Mouse (Mus musculus): ENCODE results near the gene Slc25a44.
"Not testable (repeated sequence)": the region's sequence is repeated elsewhere in the genome, so short reads cannot be mapped to it uniquely, and the experiment has no call there.

Slc25a44 gene

DNA sequence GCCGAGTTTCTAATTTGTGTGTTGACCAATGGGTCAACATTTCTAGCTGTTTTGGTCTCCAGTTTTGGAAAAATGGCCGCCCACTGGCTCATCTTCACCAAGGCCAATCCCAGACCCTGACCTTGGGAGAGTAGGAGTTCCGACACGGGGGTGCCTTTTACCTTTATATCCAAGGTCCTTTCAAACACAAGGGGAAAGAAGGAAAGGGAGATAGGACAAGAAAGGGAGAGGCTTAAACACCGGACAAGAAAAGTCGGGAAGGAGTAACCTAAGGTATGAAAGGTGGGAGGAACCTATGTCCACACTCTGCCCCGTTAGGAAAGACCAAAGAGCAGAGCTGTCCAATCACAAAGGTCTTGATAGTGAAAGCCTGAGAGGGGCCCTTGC lies 14.3 kb downstream of the Slc25a44 start:
- no peak for DNase-seq

GRCm38 (mm10) chr3:88409741-88410644 lies 14.9 kb downstream of the Slc25a44 start, which contains the start of gene Pmf1:
Gene Pmf1, minus strand, starts transcription at chr3:88410331.
- peak; percentile 92 for DNase-seq

DNA sequence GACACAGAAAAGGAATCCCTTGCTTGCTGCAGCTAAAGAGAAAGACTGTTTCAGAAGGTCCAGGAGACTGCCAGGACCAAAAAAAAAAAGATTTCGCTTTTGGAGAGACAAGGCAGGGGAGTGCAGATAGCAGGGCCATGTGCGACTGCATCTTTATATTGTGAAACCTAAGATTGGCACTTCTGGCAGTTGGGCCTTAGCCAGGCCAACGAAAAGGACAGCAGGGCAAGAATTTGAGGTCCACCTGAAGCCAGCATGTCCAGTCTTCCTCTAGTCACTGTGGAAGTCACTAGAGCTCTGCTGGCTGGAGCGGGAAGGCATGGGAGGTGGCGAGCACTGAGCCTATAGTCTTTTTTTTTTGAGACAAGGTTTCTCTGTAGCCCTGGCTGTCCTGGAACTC lies 16.0 kb downstream of the Slc25a44 start:
- no peak for DNase-seq

- no peak for DNase-seq
Measured at GRCm38 (mm10) chr3:88407529-88407928, 17.4 kb downstream of the Slc25a44 start.

DNA sequence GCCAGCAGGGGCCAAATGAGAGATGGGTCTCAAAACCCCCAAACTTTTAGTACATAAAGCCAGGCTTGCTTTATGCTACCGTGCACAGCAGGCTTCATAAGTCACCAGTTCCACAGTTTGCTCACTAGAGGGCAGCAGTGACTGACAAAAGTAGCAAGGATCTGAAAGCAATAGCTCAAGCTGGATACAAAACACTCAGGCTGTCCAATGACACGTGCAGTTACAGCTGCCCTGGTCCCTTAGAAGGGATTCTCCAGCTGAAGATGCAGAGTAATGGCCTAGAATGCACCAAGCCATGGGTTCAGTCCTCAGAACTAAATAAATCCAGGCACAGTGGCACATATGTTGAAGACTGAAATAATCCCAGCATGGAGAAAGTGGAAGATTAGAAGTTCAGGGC lies 17.8 kb downstream of the Slc25a44 start:
- peak; percentile 74 for DNase-seq

GRCm38 (mm10) chr3:88403522-88404230 lies 21.3 kb downstream of the Slc25a44 start:
- no peak for DNase-seq

DNA sequence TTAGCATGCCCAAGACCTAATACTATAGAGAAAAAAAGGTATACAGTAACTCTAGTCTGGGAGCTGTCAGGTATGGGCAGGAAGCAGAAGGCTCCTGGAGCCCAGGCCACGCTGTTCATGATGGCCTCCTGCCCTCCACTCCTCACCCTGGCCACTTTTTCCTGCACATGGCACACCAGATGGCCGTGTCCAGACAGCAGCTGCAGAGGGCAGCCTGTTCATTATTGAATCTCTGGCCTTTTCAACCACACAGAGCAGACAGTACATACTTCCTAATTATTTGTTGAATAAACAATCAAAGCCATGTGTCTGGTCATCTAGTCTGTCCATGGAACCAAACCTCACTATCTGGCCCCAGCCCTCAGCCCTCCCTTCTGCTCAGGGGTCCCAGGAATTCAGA lies 26.3 kb downstream of the Slc25a44 start:
- no peak for DNase-seq

GRCm38 (mm10) chr3:88395742-88396141 lies 29.2 kb downstream of the Slc25a44 start:
- no peak for DNase-seq

GRCm38 (mm10) chr3:88395288-88395687 lies 29.7 kb downstream of the Slc25a44 start:
- no peak for DNase-seq

DNA sequence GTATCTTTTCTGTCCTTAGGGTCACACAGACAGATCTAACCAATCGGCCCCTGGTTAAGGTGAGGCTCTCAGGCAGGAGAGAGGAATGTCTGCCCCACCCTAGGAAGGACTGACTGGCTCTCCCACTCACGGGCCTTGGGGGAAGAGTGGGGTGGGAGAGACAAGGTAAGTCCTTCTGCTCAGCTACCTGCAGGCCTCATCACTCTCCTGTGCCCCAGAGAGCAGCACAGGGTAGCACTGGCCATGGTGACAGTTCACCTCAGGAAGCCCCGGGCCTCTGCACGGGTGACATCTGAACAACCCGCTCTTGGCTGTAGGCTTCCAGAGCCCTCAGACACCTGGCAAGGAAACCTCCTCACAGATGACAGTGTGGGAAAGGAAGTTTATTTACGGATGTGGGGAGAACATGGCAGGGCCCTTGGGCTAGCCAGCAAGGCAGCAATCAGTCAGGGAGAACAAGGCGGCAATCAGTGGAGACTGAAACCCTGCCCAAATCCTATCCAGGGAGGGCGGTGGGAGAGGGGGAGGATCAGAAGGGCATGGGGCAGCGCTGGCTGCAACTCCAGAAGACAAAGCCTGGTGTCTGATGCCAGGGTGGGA lies 31.1 kb downstream of the Slc25a44 start:
- DNase-seq = no peak

DNA sequence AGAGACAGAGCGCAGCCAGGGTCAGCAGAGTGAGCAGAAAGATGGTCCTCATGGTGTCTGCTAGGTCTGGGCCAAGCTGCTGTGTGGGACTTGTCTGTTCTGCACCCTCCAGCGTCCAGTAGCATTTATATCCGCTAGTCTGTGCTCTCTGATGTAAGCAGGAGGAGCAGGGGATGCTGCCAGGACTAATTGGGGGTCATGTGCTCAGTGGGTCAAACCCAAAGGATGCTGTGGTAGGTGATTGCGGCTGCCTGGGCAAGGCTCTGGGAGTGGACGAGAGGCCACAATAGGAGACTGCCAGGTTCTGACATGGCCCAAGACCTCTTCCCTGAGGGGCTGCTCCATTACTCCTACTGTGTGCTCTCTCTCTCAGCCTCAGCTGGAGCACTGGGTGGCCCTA lies 40.6 kb downstream of the Slc25a44 start, which contains the start of gene Bglap:
Gene Bglap (minus strand): TSS at position 101 of the 400 bp plus-strand sequence.
- no peak for DNase-seq

GRCm38 (mm10) chr3:88382383-88382782 lies 42.6 kb downstream of the Slc25a44 start:
- DNase-seq = not testable (repeated sequence)

DNA sequence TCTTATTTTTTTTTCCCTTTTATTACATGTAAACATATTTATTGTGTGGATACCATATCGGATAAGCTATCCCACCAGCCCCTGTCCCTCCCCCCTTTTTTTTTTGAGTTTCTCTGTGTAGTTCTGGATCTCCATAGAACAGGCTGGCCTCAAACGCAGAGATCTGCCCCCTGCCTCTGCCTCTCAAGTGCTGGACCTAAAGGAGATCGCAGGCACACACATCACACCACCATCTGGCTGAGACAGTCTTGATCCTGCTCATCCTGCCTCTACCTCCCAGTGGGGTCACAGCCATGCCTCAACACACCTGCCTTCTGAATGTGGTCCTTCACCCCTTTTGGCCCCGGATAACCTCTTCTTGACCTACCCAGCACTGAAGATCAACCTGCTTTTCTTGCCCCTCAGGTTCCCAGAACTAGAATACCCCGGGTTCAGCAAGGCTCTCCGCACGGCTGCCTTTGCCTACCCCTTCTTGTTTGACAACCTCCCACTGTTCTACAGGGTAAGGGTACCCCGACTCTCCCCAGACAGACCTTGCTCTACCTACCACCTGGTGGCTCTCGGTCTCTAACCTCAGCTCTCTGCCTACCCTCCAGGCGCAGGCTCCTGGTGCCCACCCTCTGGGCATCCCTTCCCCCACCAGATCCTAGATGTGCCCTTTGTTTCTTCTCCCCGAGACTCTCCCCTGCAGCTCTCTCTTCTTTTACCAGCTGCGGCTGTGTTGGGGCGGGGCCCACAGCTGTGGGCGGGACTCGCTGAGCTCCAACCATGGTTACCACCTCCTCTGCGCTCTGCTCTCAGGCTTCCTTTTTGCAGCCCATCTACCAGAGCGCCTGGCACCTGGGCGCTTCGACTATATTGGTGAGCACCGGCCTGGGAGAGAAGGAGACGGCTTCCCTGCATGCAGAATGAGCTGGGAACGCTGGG lies 43.3 kb downstream of the Slc25a44 start:
- DNase-seq = peak; percentile 34

GRCm38 (mm10) chr3:88378599-88378998 lies 46.3 kb downstream of the Slc25a44 start, which contains the start of gene Bglap2:
Gene Bglap2, minus strand, starts transcription at chr3:88378699.
- not testable (repeated sequence) for DNase-seq

- DNase-seq = not testable (repeated sequence)
Measured at GRCm38 (mm10) chr3:88376644-88377043, 48.3 kb downstream of the Slc25a44 start.

GRCm38 (mm10) chr3:88375750-88376626 lies 49.0 kb downstream of the Slc25a44 start:
- not testable (repeated sequence) for DNase-seq

GRCm38 (mm10) chr3:88372643-88373042 lies 52.3 kb downstream of the Slc25a44 start, which contains the start of gene Bglap3:
Gene Bglap3, minus strand, starts transcription at chr3:88372743.
- not testable (repeated sequence) for DNase-seq

DNA sequence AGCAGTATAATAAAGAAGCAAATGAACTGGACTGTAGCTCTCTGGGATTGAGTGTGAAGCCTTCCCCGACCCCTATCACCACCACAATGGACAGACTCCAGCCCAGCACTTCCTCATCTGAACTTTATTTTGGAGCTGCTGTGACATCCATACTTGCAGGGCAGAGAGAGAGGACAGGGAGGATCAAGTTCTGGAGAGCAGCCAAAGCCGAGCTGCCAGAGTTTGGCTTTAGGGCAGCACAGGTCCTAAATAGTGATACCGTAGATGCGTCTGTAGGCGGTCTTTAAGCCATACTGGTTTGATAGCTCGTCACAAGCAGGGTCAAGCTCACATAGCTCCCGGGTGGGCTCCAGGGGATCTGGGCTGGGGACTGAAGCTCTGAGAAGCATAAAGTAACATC lies 56.4 kb downstream of the Slc25a44 start:
- DNase-seq = not testable (repeated sequence)

GRCm38 (mm10) chr3:88367517-88367916 lies 57.4 kb downstream of the Slc25a44 start:
- DNase-seq = not testable (repeated sequence)

DNA sequence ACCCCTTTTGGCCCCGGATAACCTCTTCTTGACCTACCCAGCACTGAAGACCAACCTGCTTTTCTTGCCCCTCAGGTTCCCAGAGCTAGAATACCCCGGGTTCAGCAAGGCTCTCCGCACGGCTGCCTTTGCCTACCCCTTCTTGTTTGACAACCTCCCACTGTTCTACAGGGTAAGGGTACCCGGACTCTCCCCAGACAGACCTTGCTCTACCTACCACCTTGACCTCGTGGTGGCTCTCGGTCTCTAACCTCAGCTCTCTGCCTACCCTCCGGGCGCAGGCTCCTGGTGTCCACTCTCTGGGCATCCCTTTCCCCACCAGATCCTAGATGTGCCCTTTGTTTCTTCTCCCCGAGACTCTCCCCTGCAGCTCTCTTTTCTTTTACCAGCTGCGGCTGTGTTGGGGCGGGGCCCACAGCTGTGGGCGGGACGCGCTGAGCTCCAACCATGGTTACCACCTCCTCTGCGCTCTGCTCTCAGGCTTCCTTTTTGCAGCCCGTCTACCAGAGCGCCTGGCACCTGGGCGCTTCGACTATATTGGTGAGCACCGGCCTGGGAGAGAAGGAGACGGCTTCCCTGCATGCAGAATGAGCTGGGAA lies 58.0 kb downstream of the Slc25a44 start:
- peak; percentile 81 for DNase-seq
